Mouse (Mus musculus): ENCODE data around the gene Pdilt. TPM values are rescaled to one million over a fixed set of nuclear protein-coding genes. Genes with fewer than 3 reads are reported as not detected.

Pdilt gene
- total RNA-seq, 2 experiments from 2014 or later: not detected

DNA sequence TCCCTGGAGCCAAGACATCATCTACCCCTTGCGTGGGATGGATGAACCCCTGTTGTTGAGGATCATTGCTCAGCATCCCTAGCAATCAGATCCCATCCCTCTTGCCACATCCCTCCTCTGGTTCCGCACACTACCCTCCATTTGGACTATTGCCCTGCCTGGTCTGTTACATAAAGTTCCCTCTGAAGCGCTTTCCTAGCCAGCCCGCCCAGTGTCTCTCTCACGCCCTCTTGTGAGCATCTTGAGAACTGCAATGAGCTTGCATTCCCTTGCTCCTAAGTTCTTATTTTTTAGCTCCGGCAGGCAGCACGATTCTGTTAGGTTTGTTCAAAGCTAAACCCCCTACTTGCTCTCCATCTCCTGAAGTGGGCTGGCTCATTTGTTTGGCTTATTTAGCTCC lies 10.2 kb downstream of the Pdilt start:
- intact Hi-C loops (cut with DNase I): no loop called here
- DNase-seq: peak; percentile 48

DNA sequence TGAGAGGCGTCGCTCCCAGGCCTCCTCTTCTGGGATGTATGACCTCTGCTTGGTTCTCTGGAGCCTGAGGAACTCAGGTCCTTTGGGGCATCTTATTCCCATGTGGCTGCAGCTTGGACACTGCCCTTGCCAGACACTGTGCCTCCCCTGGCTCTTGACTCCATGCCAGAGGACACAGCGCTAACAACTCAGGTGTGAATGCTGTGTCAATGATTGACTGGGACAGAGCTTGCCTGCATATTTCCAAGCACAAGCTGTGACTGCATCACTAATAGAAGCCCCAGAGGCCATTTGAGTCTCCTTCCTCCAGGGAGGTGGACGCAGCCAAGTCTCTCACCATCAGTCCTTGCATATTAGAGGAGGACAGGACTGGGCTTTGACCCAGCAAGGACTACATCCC lies 12.1 kb downstream of the Pdilt start:
- intact Hi-C loops (cut with DNase I): no loop called here
- no peak for DNase-seq

DNA sequence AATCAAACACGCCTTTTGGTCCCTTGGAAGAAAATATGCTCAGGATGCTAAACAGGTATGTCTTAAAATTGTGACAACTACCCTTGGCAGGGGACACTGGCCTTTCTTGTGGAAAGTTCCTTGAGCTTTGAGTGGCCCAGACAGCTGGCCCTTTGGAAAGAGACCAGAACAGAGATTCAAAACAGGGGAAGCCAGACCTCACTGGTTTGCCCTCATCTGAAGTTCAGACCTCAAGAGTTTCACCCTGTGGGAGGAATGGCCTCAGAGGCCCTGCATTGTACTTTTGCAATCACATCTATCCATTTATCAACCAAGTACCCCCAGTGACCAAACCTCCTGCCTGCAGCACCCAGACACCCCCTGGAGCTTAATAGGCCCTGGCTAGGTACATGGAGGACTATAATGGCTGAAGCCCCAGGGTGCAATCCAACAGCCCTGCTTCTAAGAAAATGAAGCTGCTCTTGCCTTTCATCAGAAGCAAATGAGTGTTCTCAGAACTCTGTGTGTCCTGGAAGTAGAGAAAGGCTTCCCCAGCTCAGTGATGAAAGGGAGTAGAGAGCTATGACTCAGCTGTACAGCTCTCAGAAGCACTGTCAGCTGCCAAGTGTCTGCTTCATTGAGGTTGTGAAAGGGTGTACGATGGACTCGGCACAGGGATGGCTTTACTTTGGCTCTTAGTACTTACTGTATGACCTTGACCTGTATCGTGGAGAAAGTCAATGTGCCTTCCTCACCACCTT lies 33.1 kb downstream of the Pdilt start:
- DNase-seq: no peak
- intact Hi-C loops (cut with DNase I): no loop called here

DNA sequence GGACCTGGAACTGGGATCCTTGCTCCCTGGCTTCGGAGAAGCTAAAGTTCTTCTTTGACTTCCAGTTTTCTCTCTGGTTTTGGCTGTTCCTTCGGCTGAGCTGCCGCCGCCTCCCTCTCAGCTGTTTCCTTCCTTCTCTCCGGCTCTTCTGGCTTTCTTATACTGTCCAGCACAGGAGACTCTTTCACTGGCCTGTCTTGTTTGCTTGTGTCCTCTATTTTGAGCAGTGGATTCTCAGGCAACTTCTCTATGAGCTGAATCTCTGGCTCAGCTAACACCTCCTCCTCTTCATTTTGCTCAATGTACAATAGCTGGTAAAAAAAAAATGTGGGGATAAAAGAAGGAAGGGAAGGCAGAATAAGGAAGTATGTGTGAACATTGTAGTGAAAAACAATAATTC lies 36.6 kb downstream of the Pdilt start:
- intact Hi-C loops (cut with DNase I): no loop called here
- no peak for DNase-seq

DNA sequence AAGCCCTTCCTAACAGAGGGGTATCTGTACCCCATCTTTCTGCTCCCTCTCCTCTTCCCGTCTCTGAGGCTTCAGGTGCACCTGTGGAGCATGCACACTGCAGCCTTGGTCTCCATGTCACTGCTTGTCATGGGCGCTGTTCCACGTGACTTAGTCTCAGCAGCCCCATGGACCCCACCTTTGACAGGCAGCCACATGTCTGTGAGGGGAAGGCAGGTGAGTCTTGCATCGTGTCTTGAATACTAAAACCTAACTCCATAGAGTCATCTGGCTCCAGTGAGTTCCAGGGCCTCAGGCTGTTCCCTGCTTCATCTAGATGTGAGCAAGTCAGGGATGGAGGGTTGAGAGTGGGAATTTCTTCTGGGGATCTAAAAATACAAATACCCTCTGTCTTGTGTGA lies 39.1 kb downstream of the Pdilt start:
- intact Hi-C loops (cut with DNase I): no loop called here
- DNase-seq: no peak

DNA sequence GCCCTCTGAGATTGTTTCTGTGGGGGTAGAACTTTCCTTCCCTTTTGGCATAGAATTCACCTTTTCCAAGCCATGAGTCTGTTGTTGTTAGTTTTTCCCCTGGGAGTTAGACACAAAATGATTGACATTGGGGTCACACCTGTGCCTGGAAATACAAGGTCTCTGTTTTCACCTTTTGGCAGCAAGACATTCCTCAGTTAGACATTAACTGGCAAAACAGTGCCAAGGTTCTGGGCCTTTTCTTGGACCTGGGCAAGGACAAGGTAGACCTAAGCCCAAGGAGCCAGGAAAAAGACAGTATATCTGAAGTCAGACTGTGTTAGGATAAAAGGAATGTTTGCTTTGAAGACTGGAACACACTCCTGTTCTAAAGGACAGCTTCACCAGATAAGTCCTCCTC lies 44.0 kb downstream of the Pdilt start, which contains the start of gene Umod:
Gene Umod (minus strand): TSS at position 27 of the 400 bp plus-strand sequence.
- no peak for DNase-seq
- intact Hi-C loops (cut with DNase I): no loop called here

DNA sequence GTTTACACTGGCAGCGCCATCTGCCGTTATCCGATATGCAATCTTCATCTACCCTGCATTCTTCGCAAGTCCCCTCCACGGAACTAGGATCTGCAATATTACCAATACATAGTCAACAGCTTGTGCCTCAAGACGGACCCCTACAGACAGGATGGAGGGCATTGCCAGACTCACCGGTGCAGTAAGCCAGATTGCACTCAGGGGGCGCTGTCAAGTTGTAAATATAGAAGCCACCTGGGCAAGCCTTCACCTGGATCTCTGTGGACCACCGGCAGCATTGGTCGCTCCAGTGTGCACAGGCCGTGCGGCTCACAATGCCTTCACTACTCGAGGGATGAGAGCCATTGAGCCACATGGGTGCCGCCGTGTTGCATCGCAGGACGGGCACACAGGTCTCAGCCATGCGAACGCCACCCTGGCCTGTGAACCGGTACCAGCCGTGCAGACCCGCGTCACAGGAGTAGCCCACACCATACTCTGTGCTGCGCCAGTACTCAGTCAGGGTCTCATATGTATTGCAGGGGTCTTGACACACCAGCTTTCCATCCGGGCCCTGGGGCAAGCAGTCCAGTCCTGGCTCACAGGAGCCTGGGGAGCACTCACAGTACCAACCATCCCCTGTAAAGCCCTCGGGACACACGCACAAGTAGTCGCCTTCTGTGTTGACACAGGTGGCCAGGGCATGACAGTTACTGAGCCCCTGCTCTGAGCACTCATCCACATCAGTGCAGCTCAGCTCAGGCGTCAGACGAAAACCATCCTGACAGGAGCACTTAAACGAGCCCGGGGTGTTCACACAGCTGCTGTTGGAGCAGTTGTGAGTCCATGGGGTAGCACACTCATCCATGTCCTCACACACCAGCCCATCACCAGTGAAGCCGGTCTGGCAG lies 46.5 kb downstream of the Pdilt start:
- intact Hi-C loops (cut with DNase I): no loop called here
- no peak for DNase-seq

DNA sequence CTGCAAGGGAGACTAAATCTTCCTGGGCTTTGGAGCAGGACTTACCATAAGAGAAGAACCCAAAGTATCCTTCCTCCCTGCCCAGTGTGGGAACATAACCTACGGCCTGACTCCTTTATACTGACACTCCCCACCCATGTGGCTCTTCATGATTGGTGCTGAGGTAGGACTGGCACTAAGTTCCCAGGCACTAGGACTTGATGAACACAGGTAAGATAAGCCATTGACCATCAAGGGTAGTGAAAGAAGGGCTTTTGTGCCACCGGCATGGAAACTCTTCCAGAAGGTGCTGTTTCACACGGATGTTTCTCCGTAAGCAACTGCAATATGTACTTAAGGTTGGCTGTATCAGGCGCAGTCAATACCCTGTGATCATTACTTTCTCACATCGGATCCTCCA lies 64.1 kb downstream of the Pdilt start, which contains the start of gene Gp2:
Gene Gp2 (minus strand): TSS at position 101 of the 400 bp plus-strand sequence.
- intact Hi-C loops (cut with DNase I): no loop called here
- DNase-seq: no peak

DNA sequence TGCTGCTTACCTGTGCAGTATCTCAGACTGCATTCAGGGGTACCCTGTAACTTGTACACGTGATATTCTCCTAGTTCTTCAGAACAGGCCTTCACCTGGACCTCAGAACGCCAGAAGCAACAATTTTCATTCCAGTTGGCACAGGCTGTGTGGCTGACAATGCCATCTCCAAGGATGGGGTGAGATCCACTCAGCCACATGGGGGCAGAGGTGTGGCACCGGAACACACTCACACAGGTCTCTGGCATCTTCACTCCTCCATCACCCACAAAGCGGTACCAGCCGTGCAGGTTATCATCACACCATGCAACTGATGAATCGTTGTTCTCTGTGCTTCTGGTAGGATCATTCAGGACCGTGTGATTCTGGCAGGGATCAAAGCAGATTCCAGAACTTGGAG lies 69.1 kb downstream of the Pdilt start:
- DNase-seq: no peak
- intact Hi-C loops (cut with DNase I): no loop called here

DNA sequence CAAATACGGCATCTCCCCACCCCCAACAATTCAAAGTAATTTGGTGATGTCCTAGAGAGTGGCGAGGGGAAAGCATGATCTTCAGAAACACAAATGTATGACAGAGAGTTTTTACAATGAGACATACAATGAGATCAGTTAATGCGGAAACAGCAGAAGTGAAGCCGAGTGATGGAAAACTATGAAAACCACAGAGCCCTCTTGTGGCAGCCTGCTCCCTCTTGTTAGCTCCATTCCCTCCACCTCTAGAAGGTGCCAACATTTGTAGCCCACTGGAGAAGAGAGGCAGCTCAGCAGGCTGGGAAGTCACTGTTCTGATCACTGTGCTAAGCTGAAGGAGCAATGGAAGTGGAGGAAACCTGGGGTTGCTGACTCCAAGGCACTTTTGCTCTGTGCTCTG lies 79.4 kb downstream of the Pdilt start:
- DNase-seq: peak; percentile 32
- intact Hi-C loops (cut with DNase I): no loop called here

DNA sequence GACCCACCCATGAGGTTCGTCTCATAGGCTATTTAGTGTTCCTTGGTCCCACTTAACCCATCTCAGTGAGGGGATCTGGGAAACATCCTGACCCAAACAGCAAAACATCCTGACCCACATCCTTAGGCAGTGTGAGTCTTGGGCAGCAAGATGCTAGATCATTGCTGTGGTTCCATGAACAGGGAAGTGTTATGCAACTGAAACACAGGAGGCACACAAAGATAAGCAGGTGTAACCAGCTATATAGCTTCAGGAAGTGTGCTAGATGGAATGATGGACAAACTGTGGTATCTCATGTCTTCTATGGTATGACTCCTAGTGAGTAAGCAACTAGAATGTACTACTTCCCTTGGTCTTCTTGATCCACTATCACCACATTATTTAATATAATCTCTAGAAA lies 81.4 kb downstream of the Pdilt start:
- no peak for DNase-seq

More for the DNA sequence above, 81.4 kb downstream of the Pdilt start:
- intact Hi-C loops (cut with DNase I): no loop called here

Other genes with a start within 250 kb of the Pdilt start
- gene Gp2, start 64.2 kb downstream of the Pdilt start, total RNA-seq (2021): not detected
- gene Umod, start 44.2 kb downstream of the Pdilt start, total RNA-seq (2021): not detected
- gene Acsm5, start 4.0 kb downstream of the Pdilt start, total RNA-seq (2021): not detected
- not detected for gene Acsm2, start 30.9 kb upstream of the Pdilt start, total RNA-seq (2021)
- gene Acsm1, start 83.5 kb upstream of the Pdilt start, total RNA-seq (2021): not detected
- not detected for gene Acsm4, start 166.5 kb upstream of the Pdilt start, total RNA-seq (2021)
- gene Thumpd1, start 197.3 kb upstream of the Pdilt start, total RNA-seq (2021): 10 to 100 TPM; 51.0 to 54.0 TPM
- gene Acsm3, start 237.4 kb upstream of the Pdilt start, total RNA-seq (2021): not detected

All from left cerebral cortex, postnatal 4 days (tissue).